Mouse (Mus musculus) forebrain, embryonic 12.5 days (tissue): ENCODE data around the gene Ctnnal1. TPM values are rescaled to one million over a fixed set of nuclear protein-coding genes. Genes with fewer than 3 reads are reported as not detected.

Experiments used
- ATAC-seq: fragments of 200-750 bp; cut with Nextera tagmentation; 2 replicates; pipeline ENCODE4 v1.8.0; 2017; ENCODE audit warnings: moderate TSS enrichment; ENCODE audit not compliant: low FRiP score
- H3K27ac ChIP-seq: fragments of 300-500 bp; sonication (generic); 2 replicates; pipeline ENCODE4 v1.5.1; 2016; ENCODE audit warnings: mild to moderate bottlenecking
- H3K27me3 ChIP-seq: fragments of 300-500 bp; sonication (generic); 2 replicates; pipeline ENCODE4 v1.6.1; 2016; ENCODE audit warnings: mild to moderate bottlenecking
- H3K36me3 ChIP-seq: fragments of 300-500 bp; sonication (generic); replicated peaks from 2 replicates; pipeline ENCODE4 v1.6.1; 2016; ENCODE audit warnings: mild to moderate bottlenecking
- H3K4me1 ChIP-seq: fragments of 300-500 bp; sonication (generic); 2 replicates; pipeline ENCODE4 v1.6.1; 2016
- H3K4me2 ChIP-seq: fragments of 300-500 bp; sonication (generic); 2 replicates; pipeline ENCODE4 v1.6.1; 2016; ENCODE audit warnings: mild to moderate bottlenecking, moderate library complexity
- H3K4me3 ChIP-seq: fragments of 300-500 bp; sonication (generic); replicated peaks from 2 replicates; pipeline ENCODE4 v1.5.1; 2016; ENCODE audit warnings: mild to moderate bottlenecking
- H3K9ac ChIP-seq: fragments of 300-500 bp; sonication (generic); 2 replicates; pipeline ENCODE4 v1.6.1; 2016; ENCODE audit warnings: mild to moderate bottlenecking
- H3K9me3 ChIP-seq: fragments of 300-500 bp; sonication (generic); 2 replicates; pipeline ENCODE4 v1.6.1; 2016
- WGBS: fragments of 180-500 bp; shearing (Covaris S2); methylation state at CpG from one replicate; pipeline ENCODE4 v1.1.7; 2016; 5-methylcytosine and 5-hydroxymethylcytosine counted together
- polyA plus RNA-seq: library from polyadenylated mRNA; unstranded; fragments of >200 nt; fragmentation: Nextera tagmentation; extraction: Ambion mirVana; gene quantifications from 2 replicates; pipeline ENCODE4 v1.2.1, GENCODE M21; 2016

Ctnnal1 gene
- polyA plus RNA-seq, 1 experiment from 2014 or later = 28.6 TPM

DNA sequence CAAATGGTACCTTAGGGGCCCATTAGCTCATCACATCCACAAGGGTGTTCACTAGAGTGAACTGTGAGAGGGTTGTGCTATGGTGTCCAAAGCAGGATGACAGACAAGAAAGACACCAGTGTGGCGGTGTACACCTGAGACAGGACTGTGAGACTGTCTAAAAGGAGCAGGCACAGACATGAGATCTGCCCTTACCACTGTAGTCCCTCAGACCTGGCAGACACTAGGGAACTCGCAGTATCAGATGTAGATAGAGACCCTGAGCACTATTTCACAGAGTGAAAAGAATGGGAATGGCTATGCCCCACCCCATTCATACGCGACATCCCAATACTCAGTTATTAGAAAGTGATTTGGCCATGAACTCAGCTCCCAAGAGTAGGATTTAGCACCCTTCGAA, 9.1 kb downstream of the Ctnnal1 start:
- WGBS = 95% methylated on average over 5 of the region's 5 CpGs

DNA sequence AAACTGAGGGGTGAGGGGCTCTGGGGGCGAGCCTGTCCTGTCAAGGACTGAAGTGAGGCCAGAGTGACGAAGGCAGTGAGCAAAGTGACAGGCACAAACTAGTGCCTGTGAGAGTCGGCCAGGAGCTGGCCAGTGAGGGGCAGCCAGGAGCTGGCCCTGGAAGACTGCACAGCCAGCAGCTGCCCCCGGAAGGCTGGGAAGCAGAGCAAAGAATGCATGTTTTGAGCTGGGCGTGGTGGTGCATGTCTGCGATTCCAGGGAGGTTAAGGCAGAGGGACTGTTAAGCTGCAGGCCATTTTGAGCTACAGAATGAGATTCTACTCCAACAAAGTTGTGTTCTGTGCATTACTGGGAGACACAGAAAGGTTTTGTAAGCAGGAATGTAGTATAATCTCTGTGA, 14.3 kb downstream of the Ctnnal1 start:
- Histone ChIP-seq H3K4me1 (peaks cover 3% of the 10 kb centered on the region; the same call in 1 of the 2 replicates), H3K27ac (no peak overlapping the region), H3K4me2 (no peak overlapping the region), H3K27me3 (no peaks in the 10 kb centered on the region), H3K36me3 (peaks cover 5% of the 10 kb centered on the region), H3K9me3 (no peaks in the 10 kb centered on the region), H3K9ac (no peak overlapping the region), H3K4me3 (no peak overlapping the region)
- ATAC-seq = no peak
- WGBS = 52% methylated on average over 6 of the region's 6 CpGs

More for the DNA sequence above, 9.1 kb downstream of the Ctnnal1 start:
- no peak overlapping the region for H3K4me3 ChIP-seq
- H3K9me3 ChIP-seq = no peaks in the 10 kb centered on the region
- no peaks in the 10 kb centered on the region for H3K27me3 ChIP-seq
- no peaks in the 10 kb centered on the region; the same call in 1 of the 2 replicates for H3K4me1 ChIP-seq
- H3K9ac ChIP-seq = no peak overlapping the region
- H3K36me3 ChIP-seq = no peaks in the 10 kb centered on the region
- H3K4me2 ChIP-seq = no peak overlapping the region
- H3K27ac ChIP-seq = no peak overlapping the region
- no peak for ATAC-seq

DNA sequence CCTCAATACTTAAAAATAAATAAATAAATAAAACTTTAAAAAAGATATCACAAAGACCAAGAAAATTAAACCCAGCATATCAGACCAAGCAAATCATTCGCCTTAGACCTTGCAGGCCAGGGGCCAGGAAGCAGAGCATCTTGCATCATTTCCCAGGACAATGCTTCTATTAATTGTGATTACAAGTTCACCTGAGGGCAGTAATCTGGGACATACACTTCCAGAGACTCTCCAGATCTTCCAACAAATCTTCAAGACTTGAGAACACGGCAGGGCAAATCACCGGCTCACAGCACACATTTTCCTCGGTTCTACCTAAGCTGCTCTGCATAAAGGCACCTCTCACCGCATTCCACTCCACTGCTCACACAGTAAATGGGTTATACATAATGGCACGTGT, 16.9 kb downstream of the Ctnnal1 start:
- H3K4me3 ChIP-seq = no peak overlapping the region
- H3K9ac ChIP-seq = no peak overlapping the region
- H3K36me3 ChIP-seq = peaks cover 27% of the 10 kb centered on the region
- no peak overlapping the region for H3K4me2 ChIP-seq
- peaks cover 3% of the 10 kb centered on the region; the same call in 1 of the 2 replicates for H3K4me1 ChIP-seq
- no peak overlapping the region for H3K27ac ChIP-seq
- 0 out of 2 replicates have a peak, but pooled peaks cover 5% of the 10 kb centered on the region for H3K9me3 ChIP-seq
- ATAC-seq = no peak
- no peaks in the 10 kb centered on the region for H3K27me3 ChIP-seq
- WGBS = 86% methylated on average over 6 of the region's 6 CpGs

DNA sequence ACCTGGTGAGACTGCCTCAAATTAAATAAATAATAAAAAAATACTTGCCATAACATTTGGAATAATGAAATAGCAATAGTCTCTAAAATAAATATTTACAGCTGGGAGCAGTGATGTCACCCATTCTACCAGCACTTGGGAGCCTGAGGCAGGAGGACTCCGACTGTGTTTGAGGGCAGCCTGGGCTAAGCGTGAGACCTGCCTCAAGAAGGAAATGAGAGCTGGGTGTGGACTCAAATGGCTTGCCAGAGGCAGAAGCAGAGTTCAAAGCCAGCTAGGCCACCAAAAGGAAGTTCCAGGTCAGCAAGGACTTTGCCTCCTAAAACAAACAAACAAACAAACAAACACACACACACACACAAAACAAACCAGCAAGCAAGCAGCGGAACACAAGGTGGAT, 17.6 kb downstream of the Ctnnal1 start:
- Histone ChIP-seq H3K27me3 (no peaks in the 10 kb centered on the region), H3K9me3 (0 out of 2 replicates have a peak, but pooled peaks cover 5% of the 10 kb centered on the region), H3K4me1 (peaks cover 3% of the 10 kb centered on the region; the same call in 1 of the 2 replicates), H3K9ac (no peak overlapping the region), H3K27ac (no peak overlapping the region), H3K36me3 (peaks cover 27% of the 10 kb centered on the region), H3K4me3 (no peak overlapping the region), H3K4me2 (no peak overlapping the region)
- 91% methylated on average over 3 of the region's 3 CpGs for WGBS
- no peak for ATAC-seq

DNA sequence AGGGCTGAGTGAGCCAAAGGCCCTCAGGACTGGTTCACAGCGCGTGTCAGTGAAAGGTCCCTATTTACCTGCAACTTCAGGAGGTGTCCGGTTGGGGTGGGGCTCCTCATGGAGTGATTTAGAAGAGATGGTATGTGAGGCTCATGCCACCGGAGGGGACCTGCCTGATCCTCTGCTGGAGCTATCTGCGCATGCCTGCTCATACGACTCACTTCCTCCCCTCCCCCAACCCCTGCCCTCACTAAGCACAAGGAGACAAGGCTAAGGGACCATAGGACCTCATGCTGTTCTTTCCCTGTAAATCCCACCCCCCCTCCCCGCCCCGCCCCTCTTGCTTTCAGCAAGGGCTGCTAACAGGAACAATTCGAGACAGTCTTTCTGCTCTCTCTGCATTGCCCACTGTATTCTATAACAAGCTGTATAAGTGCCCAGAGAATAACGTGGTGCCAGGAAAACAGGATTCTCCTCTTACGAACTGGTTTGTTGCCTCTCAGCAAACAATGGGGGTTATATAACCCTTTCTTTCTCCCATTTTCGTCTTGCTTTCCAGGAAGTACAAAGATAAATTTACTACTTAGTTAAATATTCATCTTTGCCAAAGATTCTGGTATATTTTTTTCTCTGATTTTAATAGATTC, 19.0 kb downstream of the Ctnnal1 start:
- Histone ChIP-seq H3K4me2 (no peak overlapping the region), H3K27me3 (no peaks in the 10 kb centered on the region), H3K4me3 (no peak overlapping the region), H3K4me1 (peaks cover 3% of the 10 kb centered on the region; the same call in 1 of the 2 replicates), H3K9ac (no peak overlapping the region), H3K9me3 (0 out of 2 replicates have a peak, but pooled peaks cover 5% of the 10 kb centered on the region), H3K27ac (no peak overlapping the region), H3K36me3 (peaks cover 36% of the 10 kb centered on the region)
- no peak for ATAC-seq
- 62% methylated on average over 12 of the region's 12 CpGs for WGBS

DNA sequence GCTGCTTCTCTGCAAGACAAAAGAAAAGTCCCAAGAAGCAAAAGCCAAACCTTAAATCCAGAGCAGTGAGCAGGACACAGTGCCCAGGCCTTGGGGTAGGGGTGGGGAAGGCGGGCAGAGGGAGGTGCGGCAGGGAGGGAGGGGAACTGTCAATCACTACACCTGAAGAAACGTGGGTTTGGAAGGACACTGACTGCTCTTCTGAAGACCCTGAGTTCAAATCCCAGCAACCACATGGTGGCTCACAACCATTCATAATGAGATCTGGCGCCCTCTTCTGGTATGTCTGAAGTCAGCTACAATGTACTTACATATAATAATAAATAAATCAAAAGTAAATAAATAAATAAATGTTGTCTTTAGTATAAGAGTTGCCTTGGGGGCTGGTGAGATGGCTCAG, 20.1 kb downstream of the Ctnnal1 start:
- H3K9ac ChIP-seq = no peak overlapping the region
- H3K9me3 ChIP-seq = 0 out of 2 replicates have a peak, but pooled peaks cover 5% of the 10 kb centered on the region
- H3K4me2 ChIP-seq = no peak overlapping the region
- H3K27ac ChIP-seq = no peak overlapping the region
- peaks cover 3% of the 10 kb centered on the region; the same call in 1 of the 2 replicates for H3K4me1 ChIP-seq
- H3K36me3 ChIP-seq = peaks cover 48% of the 10 kb centered on the region
- no peak overlapping the region for H3K4me3 ChIP-seq
- H3K27me3 ChIP-seq = no peaks in the 10 kb centered on the region
- 92% methylated on average over 4 of the region's 4 CpGs for WGBS
- ATAC-seq = no peak

DNA sequence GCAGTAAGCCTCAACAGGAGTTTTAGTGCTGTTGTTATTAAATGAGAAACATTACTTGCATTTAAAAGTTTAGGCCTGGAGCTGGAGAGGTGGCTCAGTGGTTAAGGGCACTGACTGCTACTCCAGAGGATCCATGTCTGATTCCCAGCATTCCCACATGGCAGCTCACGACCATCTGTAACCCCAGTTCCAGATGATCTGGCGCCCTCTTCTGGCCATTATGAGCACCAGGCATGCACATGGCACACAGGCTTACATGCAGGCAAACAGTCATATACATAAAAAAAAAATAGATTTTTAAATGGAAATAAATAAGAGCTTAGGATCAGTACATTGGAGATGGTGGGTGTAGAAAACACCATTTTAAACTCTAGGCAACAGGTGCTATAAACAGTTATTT, 21.0 kb downstream of the Ctnnal1 start:
- no peak overlapping the region for H3K4me3 ChIP-seq
- H3K4me2 ChIP-seq = no peak overlapping the region
- no peak overlapping the region for H3K27ac ChIP-seq
- H3K27me3 ChIP-seq = no peaks in the 10 kb centered on the region
- 0 out of 2 replicates have a peak, but pooled peaks cover 5% of the 10 kb centered on the region for H3K9me3 ChIP-seq
- peaks cover 52% of the 10 kb centered on the region for H3K36me3 ChIP-seq
- no peak for ATAC-seq
- WGBS = 94% methylated on average over 2 of the region's 2 CpGs
- H3K9ac ChIP-seq = no peak overlapping the region
- H3K4me1 ChIP-seq = peaks cover 3% of the 10 kb centered on the region; the same call in 1 of the 2 replicates

DNA sequence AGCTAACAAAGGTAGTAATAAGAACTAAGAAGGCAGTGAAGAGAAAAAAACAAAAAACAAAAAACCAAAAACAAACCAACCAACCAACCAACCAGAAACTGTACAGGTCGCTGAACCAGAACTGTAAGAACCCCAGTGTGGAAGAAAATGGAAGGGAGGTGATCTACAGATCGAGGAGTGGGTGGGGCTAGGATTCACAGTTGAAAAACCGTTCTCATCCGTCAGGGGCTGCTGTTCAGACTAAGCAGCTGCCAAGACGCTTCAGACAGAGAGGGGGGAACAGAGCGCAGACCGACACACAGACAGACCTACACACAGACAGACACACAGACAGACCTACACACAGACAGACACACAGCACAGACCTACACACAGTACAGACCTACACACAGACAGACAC, 22.5 kb downstream of the Ctnnal1 start:
- Histone ChIP-seq H3K4me3 (no peak overlapping the region), H3K4me2 (no peak overlapping the region), H3K9ac (no peak overlapping the region), H3K4me1 (peaks cover 3% of the 10 kb centered on the region; the same call in 1 of the 2 replicates), H3K36me3 (peaks cover 67% of the 10 kb centered on the region), H3K27ac (no peak overlapping the region), H3K9me3 (0 out of 2 replicates have a peak, but pooled peaks cover 5% of the 10 kb centered on the region), H3K27me3 (no peaks in the 10 kb centered on the region)
- ATAC-seq = no peak
- 88% methylated on average over 7 of the region's 7 CpGs for WGBS

DNA sequence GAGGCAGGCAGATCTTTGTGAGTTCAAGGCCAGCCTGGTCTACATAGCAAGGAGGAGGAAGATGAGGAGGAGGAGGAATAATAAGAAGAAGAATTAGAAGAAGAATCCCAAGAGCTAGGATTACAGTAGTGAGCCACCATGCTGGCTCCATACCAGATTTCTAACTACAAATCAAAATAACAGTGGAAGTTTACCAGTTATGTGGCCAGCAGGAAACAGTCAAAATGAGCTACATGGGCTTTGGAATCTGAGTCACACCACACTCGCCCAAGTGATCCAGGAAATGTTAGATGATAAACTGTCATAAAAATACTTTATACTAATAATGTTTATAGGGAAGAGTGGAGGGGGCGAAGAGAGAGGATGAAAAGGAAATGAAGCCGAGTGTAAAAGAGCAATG, 24.7 kb downstream of the Ctnnal1 start:
- Histone ChIP-seq H3K9me3 (0 out of 2 replicates have a peak, but pooled peaks cover 5% of the 10 kb centered on the region), H3K36me3 (peaks cover 69% of the 10 kb centered on the region), H3K4me2 (no peak overlapping the region), H3K9ac (no peak overlapping the region), H3K4me1 (no peaks in the 10 kb centered on the region), H3K4me3 (no peak overlapping the region), H3K27me3 (no peaks in the 10 kb centered on the region), H3K27ac (no peak overlapping the region)
- WGBS = 94% methylated on average over 3 of the region's 3 CpGs
- no peak for ATAC-seq

DNA sequence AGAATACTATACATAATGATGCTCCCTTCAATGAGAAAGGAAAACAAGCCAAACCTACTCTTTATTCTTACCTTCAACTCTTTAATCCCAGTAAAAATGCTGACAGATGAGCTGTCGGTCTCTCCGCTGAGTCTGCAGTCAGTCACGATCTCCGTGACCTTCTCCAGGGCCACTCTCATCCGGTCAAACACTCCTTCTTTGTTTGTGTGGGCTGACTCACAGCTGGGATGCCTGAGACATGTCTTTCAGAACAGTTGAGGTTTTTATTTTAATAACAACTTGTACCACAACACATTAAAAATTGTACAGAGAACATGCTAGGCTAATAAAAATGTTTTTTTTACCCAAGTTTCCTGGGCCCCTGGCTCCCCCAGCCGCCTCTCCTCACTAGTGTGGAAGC, 27.3 kb downstream of the Ctnnal1 start:
- H3K36me3 ChIP-seq = peaks cover 68% of the 10 kb centered on the region

DNA sequence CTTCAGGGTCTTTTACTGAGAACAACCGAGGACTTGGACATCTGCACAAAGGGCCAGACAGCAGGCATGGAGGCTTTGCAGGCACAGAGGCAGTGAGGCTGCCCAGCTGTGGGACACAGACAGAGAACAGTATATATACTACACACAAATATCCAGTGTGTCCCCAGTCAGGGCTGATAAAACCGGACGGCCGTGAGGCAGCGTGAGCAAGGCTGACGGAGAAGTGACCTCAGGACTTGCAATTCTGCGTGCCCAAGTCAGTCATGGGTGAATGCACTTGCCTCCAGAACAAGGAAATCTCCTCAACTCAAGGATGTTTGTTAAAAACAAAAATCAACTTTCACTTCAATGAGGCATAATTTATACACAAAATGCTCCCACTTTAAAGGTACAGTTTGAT, 33.0 kb downstream of the Ctnnal1 start:
- Histone ChIP-seq H3K9me3 (no peaks in the 10 kb centered on the region), H3K27ac (no peak overlapping the region), H3K36me3 (peaks cover 55% of the 10 kb centered on the region), H3K4me3 (no peak overlapping the region), H3K27me3 (no peaks in the 10 kb centered on the region), H3K4me2 (no peak overlapping the region), H3K4me1 (peaks cover 6% of the 10 kb centered on the region; the same call in 1 of the 2 replicates), H3K9ac (no peak overlapping the region)
- ATAC-seq = no peak
- WGBS = 93% methylated on average over 7 of the region's 7 CpGs

More for the DNA sequence above, 27.3 kb downstream of the Ctnnal1 start:
- Histone ChIP-seq H3K27me3 (no peaks in the 10 kb centered on the region), H3K4me3 (no peak overlapping the region), H3K4me2 (no peak overlapping the region), H3K9me3 (no peaks in the 10 kb centered on the region), H3K4me1 (no peaks in the 10 kb centered on the region), H3K27ac (no peak overlapping the region), H3K9ac (no peak overlapping the region)
- ATAC-seq = no peak
- WGBS = 90% methylated on average over 6 of the region's 6 CpGs

DNA sequence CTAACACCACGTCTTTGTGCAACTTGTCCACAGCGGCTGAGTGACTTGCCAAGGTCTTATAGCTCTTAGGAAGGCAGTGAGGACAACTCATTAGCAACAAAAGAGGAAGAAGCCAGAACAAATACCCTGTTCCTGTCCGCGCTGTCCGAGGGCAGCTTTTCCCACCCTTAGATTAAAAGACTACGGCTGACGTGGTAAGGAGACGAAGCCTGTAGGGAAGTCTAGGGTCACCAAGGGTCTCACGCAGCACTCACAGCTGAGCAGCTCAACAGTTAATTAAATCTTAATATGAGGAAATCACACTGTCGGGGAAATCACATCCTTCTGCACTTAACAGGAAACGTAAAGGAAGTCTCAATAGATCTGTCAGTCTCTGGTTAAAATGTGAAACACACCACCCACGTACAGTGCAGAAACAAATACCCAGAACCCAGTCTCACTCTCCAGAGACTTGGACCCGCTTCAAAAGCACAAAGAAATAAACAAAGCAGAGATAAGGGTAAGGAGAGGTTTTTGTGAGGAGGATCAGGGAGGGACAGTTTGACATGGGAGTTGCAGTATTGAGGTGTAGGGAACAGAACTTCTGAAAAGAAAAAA, 33.9 kb downstream of the Ctnnal1 start:
- Histone ChIP-seq H3K9me3 (no peaks in the 10 kb centered on the region), H3K4me1 (peaks cover 6% of the 10 kb centered on the region; the same call in 1 of the 2 replicates), H3K36me3 (peaks cover 55% of the 10 kb centered on the region), H3K4me3 (no peak overlapping the region), H3K27ac (0 out of 2 replicates have a peak overlapping the region, but pooled peaks have one; percentile 19), H3K27me3 (no peaks in the 10 kb centered on the region), H3K9ac (no peak overlapping the region), H3K4me2 (no peak overlapping the region)
- 76% methylated on average over 13 of the region's 13 CpGs for WGBS
- no peak for ATAC-seq
